Mouse (Mus musculus) urinary bladder, postnatal 14 days (tissue): ENCODE measurements around the gene Dhx15.

Experiments used
- DNase-seq: peaks from one replicate; pipeline ENCODE4 v3.0.0; 2021; ENCODE audit warnings: low spot score

Gene Dhx15

GRCm38 (mm10) chr5:52110808-52111663, 79.3 kb downstream of the Dhx15 start:
- no peak for DNase-seq
